ENCODE assay signal across 27 mouse cellular contexts in the genomic region with DNA sequence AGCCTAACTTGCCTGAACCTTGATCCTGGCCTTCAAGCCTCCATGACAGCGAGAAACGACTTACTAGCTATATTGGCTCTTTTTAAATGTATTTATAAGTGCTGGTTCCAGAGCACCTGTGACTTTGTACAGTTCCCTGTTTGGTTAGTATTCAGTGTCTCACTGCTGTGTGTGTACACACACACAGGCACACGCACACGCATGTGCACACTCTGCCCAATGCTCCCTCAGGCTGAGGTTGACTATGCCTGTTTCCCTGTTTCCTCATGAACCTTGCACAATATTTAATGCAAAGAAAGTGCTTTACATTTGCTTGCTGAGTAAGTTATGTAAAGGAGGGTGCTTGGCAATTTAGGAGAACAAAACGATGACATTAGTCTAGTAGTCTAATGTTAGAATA. TPM values are rescaled to one million over a fixed set of nuclear protein-coding genes. Genes with fewer than 3 reads are reported as not detected.
A peak's percentile ranks its signal among the peaks of the same experiment; 100 is the strongest.
DNase-seq lines count a peak whose midpoint lies in the region; ATAC-seq and TF ChIP-seq lines count a peak whose summit lies in the region.
"Had no signal": no experiment of that assay in that cellular context is flagged by ENCODE, and none has a peak within 500 bp of the region (broad histone marks: within the 10 kb centered on the region; RNA-seq: fewer than 3 reads in every experiment).

No protein-coding gene starts in this region.

- peak; percentile 72 for DNase-seq in heart, adult 11 months
- DNase-seq in heart, postnatal 4 days, result no peak
- no peak for DNase-seq in testis, postnatal 14 days (ENCODE audit: low spot score)
- DNase-seq in stomach, postnatal 0 days (ENCODE audit: low spot score), result no peak
- no peak for DNase-seq in embryo, embryonic 10.5 days (ENCODE audit: low spot score)
- no peak for DNase-seq in cerebellum, postnatal 4 days (ENCODE audit: low spot score in 2 of 2)
- DNase-seq: adrenal gland, adult 8-10 months; adrenal gland, postnatal 14 days; adrenal gland, postnatal 36 days; B cell, adult 2 months; cerebellum, adult 11-12 months; cerebellum, adult 9-10 months; cerebellum, postnatal 10 days; cerebellum, postnatal 25 days had no signal

- ATAC-seq in megakaryocyte, adult 5-6 weeks (ENCODE audit: poor library complexity, severe bottlenecking), result peak; percentile 26; the same call in 1 of the 2 replicates
- peak; percentile 49; the same call in 1 of the 2 replicates for ATAC-seq in stomach, postnatal 0 days (ENCODE audit: low FRiP score, low TSS enrichment)
- ATAC-seq: activated CD4-positive, CD25-positive, alpha-beta regulatory T cell, adult 4 months; CD4-positive, CD25-positive, alpha-beta regulatory T cell, adult 4 months; forebrain, embryonic 14.5 days; forebrain, embryonic 16.5 days; Patski had no signal

- H3K4me2 ChIP-seq in stomach, postnatal 0 days (replicated peaks; ENCODE audit: low read depth), result no peak overlapping the region
- H3K4me2 ChIP-seq: embryonic facial prominence, embryonic 12.5 days; forebrain, embryonic 12.5 days had no signal

- peak overlapping the region; percentile 21; the same call in 1 of the 2 replicates for H3K27ac ChIP-seq in testis, adult 2 months (ENCODE audit: control insufficient read depth, insufficient read depth, low read depth, low read length)
- H3K27ac ChIP-seq in stomach, postnatal 0 days (replicated peaks), result no peak overlapping the region
- H3K27ac ChIP-seq: embryonic facial prominence, embryonic 10.5 days; embryonic facial prominence, embryonic 12.5 days; forebrain, embryonic 10.5 days; forebrain, embryonic 12.5 days had no signal

- no peaks in the 10 kb centered on the region for H3K4me1 ChIP-seq in testis, adult 2 months (ENCODE audit: control insufficient read depth, insufficient read depth, low read length)
- H3K4me1 ChIP-seq in stomach, postnatal 0 days (replicated peaks; ENCODE audit: control insufficient read depth, insufficient read depth), result no peaks in the 10 kb centered on the region
- H3K4me1 ChIP-seq: embryonic facial prominence, embryonic 10.5 days had no signal

- no peaks in the 10 kb centered on the region for H3K36me3 ChIP-seq in testis, adult 2 months (ENCODE audit: control insufficient read depth, insufficient read depth, low read length)
- H3K36me3 ChIP-seq in stomach, postnatal 0 days (ENCODE audit: control insufficient read depth, insufficient read depth, low read length), result no peaks in the 10 kb centered on the region
- H3K36me3 ChIP-seq: embryonic facial prominence, embryonic 10.5 days; embryonic facial prominence, embryonic 12.5 days; forebrain, embryonic 10.5 days; forebrain, embryonic 12.5 days; G1E had no signal

- no peaks in the 10 kb centered on the region for H3K9me3 ChIP-seq in stomach, postnatal 0 days (ENCODE audit: control insufficient read depth, low read length)
- H3K9me3 ChIP-seq: embryonic facial prominence, embryonic 10.5 days; embryonic facial prominence, embryonic 12.5 days; forebrain, embryonic 10.5 days; forebrain, embryonic 12.5 days had no signal

- H3K27me3 ChIP-seq in testis, adult 2 months (ENCODE audit: control insufficient read depth, insufficient read depth, low read length), result no peaks in the 10 kb centered on the region
- no peaks in the 10 kb centered on the region for H3K27me3 ChIP-seq in stomach, postnatal 0 days (ENCODE audit: control insufficient read depth, insufficient read depth, low read length)
- H3K27me3 ChIP-seq: CH12.LX; embryonic facial prominence, embryonic 12.5 days; forebrain, embryonic 12.5 days; Patski had no signal

- H3K4me3 ChIP-seq in testis, adult 2 months (ENCODE audit: control insufficient read depth, low read depth, low read length), result no peak overlapping the region
- H3K4me3 ChIP-seq in stomach, postnatal 0 days (ENCODE audit: low read depth, low read length), result no peak overlapping the region
- H3K4me3 ChIP-seq: embryonic facial prominence, embryonic 10.5 days; embryonic facial prominence, embryonic 12.5 days; forebrain, embryonic 10.5 days; forebrain, embryonic 12.5 days had no signal

- no peak for TF ChIP-seq CTCF in testis, adult 2 months (IDR thresholded peaks at IDR 0.05; ENCODE audit: control insufficient read depth, insufficient read depth, insufficient replicate concordance, low read depth, low read length)
- no peak for TF ChIP-seq CTCF in stomach, postnatal 0 days (IDR thresholded peaks at IDR 0.05; ENCODE audit: low read depth)

- no peak for TF ChIP-seq POLR2A in testis, adult 2 months (IDR thresholded peaks at IDR 0.05; ENCODE audit: control insufficient read depth, low read depth, low read length)

- WGBS in stomach, postnatal 0 days, result 85% methylated on average over 5 of the region's 5 CpGs

- TF ChIP-seq EP300 in stomach, postnatal 0 days (optimal IDR thresholded peaks at IDR 0.05), result no peak

- no peak overlapping the region for H3K9ac ChIP-seq in stomach, postnatal 0 days (ENCODE audit: low read length)
- H3K9ac ChIP-seq: embryonic facial prominence, embryonic 12.5 days; forebrain, embryonic 12.5 days had no signal

RNA-seq across cellular contexts. Expression of a gene that starts 16.5 kb away (rescaled TPM):
- total RNA-seq in heart, postnatal 4 days (2021), result 10 to 100 TPM; 68.9 to 75.6 TPM
- 12.1 and 12.3 TPM in 2 replicates for polyA plus RNA-seq in testis, adult 2 months (2012; rRNA removed)
- total RNA-seq in megakaryocyte, adult 5-6 weeks (2015), result 7.0 and 8.5 TPM in 2 replicates
- 5.2 and 7.1 TPM in 2 replicates for total RNA-seq in megakaryocyte, adult 5-6 weeks (2017)
- 12.9 and 14.4 TPM in 2 replicates for polyA plus RNA-seq in stomach, postnatal 0 days (2015; fragmentation: Nextera tagmentation; extraction: Ambion mirVana)
- total RNA-seq: CH12.LX had no signal
- polyA plus RNA-seq: G1E had no signal

Comparison
In these comparisons a context has a peak if more than half of its experiments do, and no peak if none do; other contexts are left out.
1. RNA of a gene that starts 16.5 kb away (total RNA-seq): 68.9 to 75.6 TPM in heart, postnatal 4 days; 5.2 to 8.5 TPM in megakaryocyte, adult 5-6 weeks; every median in the first group is over 4 times any median in the second.